Mouse (Mus musculus) heart, adult 2 months (tissue): ENCODE data around the gene Gm12248.

ENCODE experiments used
- CTCF ChIP-seq: fragments of 200-600 bp; IDR thresholded peaks from 2 replicates; pipeline ENCODE4 v1.8.1; 2022; ENCODE audit warnings: antibody characterized with exemption, mild to moderate bottlenecking, moderate library complexity
- POLR2A ChIP-seq: fragments of 200-500 bp; IDR thresholded peaks from 2 replicates; pipeline ENCODE4 v1.6.1; 2011; ENCODE audit warnings: mild to moderate bottlenecking, low read depth, low read length, control low read depth; ENCODE audit not compliant: insufficient read depth

DNA sequence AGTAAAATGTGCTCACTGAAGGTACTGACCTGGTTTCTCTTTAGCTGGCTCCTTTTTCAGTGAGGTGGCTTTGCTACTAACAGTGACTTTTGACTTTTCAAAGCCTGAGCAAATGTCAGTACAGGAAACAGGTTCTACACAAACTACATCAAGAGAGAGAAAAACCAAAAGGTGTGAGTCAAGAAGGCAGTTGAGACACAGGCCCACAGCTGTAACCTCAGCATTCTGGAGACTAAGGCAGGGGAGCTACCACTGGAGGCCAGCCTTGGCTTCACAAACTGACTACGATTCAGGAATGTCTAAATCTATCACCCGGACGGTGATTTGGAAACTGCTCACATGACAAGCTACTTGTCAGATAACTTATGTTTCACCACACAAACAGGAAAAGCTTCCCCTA, 46.5 kb upstream of the Gm12248 start:
- TF ChIP-seq CTCF (no peak), POLR2A (no peak)
